Comparison of ENCODE assay signal across 21 mouse cellular contexts in the genomic region with DNA sequence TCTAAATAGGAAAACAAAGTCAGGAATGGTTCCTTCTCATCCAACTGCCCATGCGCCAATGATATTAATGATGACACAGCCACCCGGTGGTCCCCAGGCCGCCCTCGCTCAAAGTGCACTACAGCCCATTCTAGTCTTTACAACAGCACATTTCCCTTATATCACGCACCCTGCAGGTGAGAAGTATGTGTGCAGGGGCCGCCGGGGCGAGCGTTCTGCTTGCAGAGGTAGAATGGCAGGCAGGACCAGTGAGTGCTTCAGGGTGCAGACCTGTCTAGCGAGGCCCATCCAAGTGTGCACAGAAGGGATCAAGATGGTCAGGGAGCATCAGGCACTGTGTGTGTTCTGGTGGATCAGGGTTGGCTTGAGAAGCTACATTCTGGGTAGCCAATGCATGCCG.
"Had no signal": no experiment of that assay in that cellular context is flagged by ENCODE, and none has a peak within 500 bp of the region (broad histone marks: within the 10 kb centered on the region; RNA-seq: fewer than 3 reads in every experiment).

No protein-coding gene starts in this region.

- H3K36me3 ChIP-seq: heart, embryonic 13.5 days; heart, embryonic 15.5 days; hindbrain, embryonic 10.5 days; hindbrain, embryonic 12.5 days; kidney, embryonic 15.5 days; limb, embryonic 13.5 days; limb, embryonic 15.5 days; liver, embryonic 12.5 days had no signal

- H3K9me3 ChIP-seq: heart, embryonic 13.5 days; heart, embryonic 15.5 days; hindbrain, embryonic 10.5 days; hindbrain, embryonic 12.5 days; kidney, embryonic 15.5 days; limb, embryonic 13.5 days; limb, embryonic 15.5 days; liver, embryonic 12.5 days had no signal

- H3K4me1 ChIP-seq: heart, embryonic 13.5 days; heart, embryonic 15.5 days; hindbrain, embryonic 10.5 days; hindbrain, embryonic 12.5 days; kidney, embryonic 15.5 days; limb, embryonic 13.5 days; limb, embryonic 15.5 days; liver, embryonic 12.5 days had no signal

- ATAC-seq: hindbrain, embryonic 16.5 days; intestine, embryonic 16.5 days; liver, embryonic 12.5 days had no signal

- H3K27me3 ChIP-seq: heart, embryonic 13.5 days; heart, embryonic 15.5 days; hindbrain, embryonic 12.5 days; kidney, embryonic 15.5 days; limb, embryonic 13.5 days; limb, embryonic 15.5 days; liver, embryonic 12.5 days had no signal

- H3K4me3 ChIP-seq: heart, embryonic 13.5 days; heart, embryonic 15.5 days; hindbrain, embryonic 10.5 days; hindbrain, embryonic 12.5 days; kidney, embryonic 15.5 days; limb, embryonic 13.5 days; limb, embryonic 15.5 days; liver, embryonic 12.5 days had no signal

- DNase-seq: gastrocnemius, postnatal 14 days; heart, adult 18-20 months; heart, postnatal 4 days; kidney, adult 11 months; kidney, adult 2 months; kidney, adult 9 months; kidney, postnatal 14 days; kidney, postnatal 36 days; layer of hippocampus, adult 9-11 months; layer of hippocampus, postnatal 36 days; left cerebral cortex, postnatal 4 days had no signal
